Mouse (Mus musculus): ENCODE measurements at regions not wholly inside any gene's neighbourhood (a gene's known extent, or its start where the extent isn't known, plus 50 kb on each side); places are given as distances from the start of the nearest gene placed in this dataset.

DNA sequence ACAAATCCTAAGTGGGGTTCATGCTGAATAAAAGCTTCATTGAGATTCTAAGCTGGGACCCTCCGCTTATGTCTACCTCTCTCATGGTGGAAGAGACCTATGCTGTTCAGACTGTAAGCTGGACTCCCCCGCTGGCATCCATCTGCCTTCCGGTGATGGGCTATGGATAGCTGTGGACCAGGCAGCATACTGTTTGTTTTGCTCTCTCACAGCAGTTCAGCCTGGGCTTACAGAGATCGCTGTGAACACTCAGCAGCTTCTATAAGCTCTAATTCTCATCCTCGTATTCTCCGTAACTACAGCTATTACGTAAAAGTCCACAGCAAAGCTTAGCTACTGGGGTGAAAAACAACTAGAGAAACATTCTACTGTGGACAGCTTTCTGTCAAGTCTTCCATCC, 97.5 kb upstream of the Galnt5 start:
- no peak for TF ChIP-seq CTCF (IDR thresholded peaks at IDR 0.05; ENCODE audit: borderline replicate concordance, insufficient read depth, low read length)
- no peak for TF ChIP-seq POLR2A (IDR thresholded peaks at IDR 0.05; ENCODE audit: low read depth, low read length)

Data from embryonic fibroblast, embryonic 13.5 days (primary cell).